Mouse (Mus musculus) T-helper 1 cell (primary cell): ENCODE results near the gene Slc35c2.

ENCODE experiments used
- in situ Hi-C: fragments of 300-600 bp; cut with MboI, MseI; formaldehyde crosslinking; loops from one replicate; pipeline ENCODE4 v1.15.1; 2025; ENCODE audit warnings: high pct_unique_total_duplicates

Slc35c2 gene

DNA sequence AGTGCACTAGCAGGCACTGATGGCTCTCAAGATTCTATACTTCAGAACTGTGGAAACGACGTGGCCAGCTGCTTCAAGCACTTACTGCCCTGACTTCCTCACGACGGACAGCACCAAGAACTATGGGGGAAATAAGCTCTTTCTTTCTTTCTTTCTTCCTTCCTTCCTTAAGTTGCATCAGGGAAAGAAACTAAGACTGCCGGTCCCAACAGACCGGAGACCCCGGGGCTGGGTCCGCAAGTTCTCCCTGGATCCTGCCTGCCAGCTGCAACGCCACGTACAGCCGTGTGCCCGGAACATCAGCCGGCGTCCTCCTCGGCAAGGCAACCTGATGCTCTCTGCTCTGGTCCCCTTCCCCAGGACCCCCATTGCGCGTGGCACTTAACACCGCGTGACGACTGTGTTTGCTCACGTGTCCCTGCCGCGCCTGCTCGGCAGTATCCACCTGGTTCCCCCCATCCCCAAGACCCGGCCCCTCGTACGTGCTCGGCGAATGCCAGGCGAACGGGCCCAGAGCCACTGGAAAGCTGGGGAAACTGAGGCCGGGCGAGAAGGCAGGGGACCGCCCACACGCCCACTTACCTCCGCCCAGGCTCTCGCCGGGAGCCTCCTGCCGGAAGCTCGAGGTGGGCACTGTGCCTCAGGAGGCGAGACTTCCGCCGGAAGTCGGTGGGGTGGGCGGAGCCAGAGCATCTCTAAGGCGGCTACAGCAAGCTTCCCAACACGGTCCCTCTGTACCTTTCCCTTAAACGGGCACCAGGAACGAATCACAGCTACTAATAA is at the start of gene Slc35c2:
Slc35c2 (minus strand) TSS at position 668 of the 783 bp plus-strand sequence.
- in situ Hi-C loops: loop anchor here (10.0 kb wide), 1 partner anchor 1877 kb away; no protein-coding TSS in a partner anchor

DNA sequence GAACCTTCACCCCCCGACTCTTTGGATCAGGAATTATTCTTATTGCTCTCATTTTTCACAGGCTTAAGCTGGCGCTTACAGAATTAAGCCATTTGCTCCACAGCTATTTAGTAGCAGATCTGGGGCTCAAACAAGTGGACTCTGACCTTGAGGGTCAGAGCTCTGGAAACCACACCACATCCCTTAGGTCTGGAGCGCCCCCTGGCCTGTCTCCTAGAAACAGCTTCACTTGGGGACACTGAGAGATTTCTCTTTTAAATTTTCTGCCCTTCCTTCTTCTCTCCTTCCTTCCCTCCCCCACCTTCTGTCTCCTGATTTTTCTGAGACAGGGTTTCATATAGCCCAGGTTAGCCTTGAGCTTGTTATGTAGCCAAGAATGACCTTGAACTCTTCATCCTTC is 49.5 kb upstream of the Slc35c2 start:
- in situ Hi-C loops: no loop called here

DNA sequence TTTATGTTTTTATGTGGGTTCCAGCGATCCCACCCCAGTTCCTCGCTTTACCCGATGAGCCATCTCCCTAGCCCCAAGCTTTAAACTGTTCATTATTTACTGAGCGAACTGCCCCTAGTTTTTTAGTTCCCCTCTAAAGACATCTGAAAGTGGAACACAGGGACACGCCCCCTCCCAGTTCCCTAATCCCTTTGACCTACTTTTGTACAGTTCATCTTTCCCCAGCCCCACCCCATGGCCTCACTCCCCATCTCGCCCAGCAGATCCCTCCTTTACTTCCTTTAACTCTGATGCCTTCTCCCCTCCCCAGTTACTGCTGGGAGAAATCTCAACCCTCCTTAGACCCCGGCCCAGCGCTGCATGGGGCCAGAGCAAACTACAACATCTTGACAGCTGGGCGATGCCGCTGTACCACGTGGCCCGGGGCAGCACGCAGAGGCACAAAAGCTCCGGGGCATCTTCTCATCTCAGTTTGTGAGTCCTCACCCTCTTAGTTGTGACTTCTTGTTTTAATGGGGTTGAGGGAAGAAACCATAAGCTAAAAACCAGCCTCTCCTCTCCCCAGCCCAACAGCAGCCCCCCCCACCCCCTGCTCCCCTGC is 45.0 kb upstream of the Slc35c2 start:
- in situ Hi-C loops: no loop called here

DNA sequence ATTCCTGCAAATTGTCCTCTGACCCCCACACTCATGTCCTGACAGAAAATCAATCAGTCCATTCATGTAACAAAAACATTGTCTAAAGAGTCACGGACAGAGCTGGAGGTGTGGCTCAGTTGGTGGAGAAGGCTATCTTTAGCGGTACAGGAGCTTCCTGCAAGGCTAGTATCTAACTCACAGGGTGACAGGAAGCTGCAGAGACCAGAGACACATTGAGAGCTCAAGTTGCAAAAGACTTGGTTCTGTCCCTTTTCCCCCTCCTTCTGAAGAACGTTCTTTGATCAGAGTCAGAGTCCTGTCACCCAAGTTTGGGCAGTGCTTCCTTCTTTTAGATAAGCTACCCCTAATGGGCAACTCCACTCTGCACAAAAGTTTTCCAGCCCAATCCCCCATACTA is 42.0 kb upstream of the Slc35c2 start:
- in situ Hi-C loops: no loop called here

DNA sequence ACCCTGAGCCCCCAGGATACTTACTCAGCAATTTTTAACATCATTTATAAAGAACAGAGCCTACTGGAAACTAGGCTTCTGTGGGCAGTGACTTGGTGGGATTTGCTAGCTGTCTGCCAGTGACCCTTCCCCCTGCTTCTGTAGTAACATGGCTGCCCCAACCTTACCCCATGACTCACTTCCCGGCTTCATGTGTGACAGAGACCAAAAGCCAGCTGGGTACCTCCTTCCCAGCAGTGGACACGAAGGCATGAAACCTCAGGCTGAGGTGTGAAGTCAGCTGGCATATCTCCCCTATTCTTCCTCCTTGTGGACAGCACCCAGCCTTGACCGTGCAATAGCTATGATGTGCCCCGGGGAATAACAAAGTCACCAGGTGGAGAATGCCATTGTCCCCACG is 41.1 kb upstream of the Slc35c2 start:
- in situ Hi-C loops: no loop called here

DNA sequence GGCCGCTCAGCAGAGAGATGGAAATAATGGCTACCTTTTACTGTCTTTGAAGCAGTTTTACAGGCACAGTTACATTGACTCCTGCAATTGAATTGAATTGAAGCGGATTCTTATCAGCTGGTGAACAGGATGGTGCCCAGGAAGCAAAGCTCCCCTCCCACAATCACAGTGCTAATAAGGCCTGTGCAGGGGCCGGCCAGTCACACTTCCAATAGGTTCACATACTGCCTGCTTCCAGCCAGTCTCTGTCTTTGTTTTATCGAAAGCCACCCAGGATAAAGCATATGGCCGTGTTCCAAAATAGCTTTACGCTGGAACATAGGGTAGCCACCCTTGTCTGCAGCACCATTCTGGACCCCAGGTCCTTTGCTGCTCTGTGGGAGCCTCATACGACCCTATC is 39.7 kb upstream of the Slc35c2 start:
- in situ Hi-C loops: no loop called here

DNA sequence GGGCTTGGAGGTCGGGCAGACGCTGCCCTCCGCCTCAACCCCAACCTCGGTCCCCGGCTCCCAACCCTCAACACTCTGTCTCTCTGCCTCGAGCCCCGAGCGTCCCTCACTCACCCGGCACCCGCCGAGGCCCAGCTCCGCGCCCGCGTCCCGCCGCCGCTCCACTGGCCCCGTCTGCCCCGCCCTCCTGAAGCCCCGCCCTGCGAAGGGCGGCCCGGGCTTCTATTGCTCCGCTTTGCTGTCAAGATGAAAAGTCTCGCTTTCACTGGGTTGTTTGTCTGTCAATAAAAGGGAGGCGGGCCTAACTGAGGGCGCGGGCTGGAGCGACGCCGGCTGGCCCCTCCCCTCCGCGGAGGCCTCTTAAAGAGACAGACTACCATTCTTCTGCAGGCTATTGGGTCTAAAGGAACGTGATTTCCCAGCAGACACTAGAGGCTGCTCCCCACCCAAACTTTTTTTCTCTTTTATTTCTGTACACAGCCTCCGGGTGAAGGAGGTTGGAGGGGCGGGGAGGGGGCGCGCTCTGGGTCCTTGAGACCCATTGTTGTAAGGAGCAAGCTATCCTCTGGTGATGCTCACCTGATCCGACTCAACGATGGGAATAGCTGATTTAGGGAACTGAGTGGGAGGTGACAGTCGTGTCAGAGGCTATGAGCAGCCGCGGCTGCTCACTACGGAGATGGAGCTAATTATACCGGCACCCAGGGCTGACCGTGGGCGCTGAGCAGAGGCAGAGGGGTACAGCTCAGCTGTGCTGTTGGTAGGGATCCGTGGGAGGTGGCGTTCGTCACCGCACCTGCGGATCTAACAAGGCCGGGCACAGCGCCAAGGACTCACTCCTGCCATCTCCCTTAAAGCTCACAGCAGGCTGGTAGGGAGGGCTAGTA is 38.9 kb upstream of the Slc35c2 start, which contains the start of gene Elmo2:
Elmo2 (minus strand) TSS at position 176 of the 887 bp plus-strand sequence.
- in situ Hi-C loops: no loop called here

DNA sequence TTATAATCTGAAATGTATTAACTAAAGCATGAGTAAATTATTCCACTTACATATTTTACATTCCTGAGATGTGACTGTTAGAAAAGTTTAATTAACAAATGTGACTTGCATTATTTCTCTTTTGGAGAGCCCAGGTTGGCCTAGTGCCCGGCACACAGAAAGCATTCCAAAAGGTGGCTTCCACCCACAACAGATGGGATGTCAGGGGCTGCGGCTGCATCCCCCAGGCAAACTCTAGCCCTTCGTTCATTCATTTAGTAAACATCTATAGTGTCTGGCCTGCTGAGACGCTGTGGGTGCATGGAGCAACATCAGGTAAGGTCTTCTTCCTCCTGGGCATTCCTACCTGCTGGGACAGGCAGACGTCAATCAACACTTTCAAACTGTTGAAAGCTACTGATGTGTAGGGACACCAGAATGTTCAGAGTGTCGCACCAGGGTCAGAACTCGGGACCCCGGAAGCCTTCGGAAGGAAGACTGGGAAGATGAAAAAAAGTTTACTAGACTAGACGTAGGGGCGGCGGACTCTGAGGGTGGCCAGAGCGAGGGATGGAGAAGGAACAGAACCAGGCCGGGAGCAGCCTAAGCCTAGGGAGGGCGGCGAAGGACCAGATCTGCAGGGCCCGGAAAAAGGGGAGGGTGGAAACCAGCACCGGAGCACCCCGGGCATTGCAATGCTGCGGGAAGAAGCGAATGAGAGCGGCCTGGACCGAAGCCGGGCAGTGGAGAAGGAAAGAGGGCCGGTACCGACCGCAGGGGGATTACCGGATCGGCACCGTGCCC is 38.0 kb upstream of the Slc35c2 start:
- in situ Hi-C loops: no loop called here

DNA sequence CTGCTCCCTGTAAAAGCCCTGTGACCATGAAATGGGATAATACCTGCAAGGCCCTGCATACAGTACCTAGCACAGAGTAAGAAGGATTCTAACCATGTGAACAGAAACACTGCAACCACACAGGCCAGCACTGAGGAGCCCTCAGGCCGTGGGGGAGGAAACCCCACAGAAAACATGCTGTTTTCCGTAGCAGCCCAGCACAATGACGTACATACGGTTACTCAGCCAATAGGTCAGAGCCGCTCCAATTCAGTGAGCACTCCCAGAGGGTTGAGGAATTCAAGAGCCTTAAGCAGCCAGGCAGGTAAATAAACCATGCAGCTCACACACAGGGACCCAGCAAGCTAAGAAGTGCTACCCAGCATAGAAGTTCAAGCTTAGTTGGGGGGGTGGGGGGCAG is 36.3 kb upstream of the Slc35c2 start:
- in situ Hi-C loops: loop anchor here (5.0 kb wide), 1 partner anchor 1233 kb away; no protein-coding TSS in a partner anchor

DNA sequence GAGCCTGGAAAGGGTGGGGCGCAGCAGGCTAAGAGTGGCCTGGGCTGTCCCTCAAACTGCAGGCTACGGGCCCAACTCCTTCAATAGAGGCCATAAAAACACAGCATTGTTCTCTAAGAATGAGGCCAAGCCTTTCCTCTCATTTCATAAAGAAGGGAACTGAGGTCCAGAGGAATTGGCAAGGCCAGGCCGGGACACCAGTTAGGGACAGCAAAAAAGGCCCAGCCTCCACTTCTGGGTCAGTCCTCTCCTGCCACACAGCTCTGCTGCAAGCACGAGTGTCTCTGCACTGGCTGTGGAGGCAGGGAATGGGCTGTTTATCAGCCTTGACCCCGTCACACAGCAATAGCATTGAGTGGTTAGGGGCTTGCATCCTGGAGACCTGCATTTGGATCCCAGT is 35.8 kb upstream of the Slc35c2 start:
- in situ Hi-C loops: loop anchor here (5.0 kb wide), 1 partner anchor 1234 kb away; no protein-coding TSS in a partner anchor

DNA sequence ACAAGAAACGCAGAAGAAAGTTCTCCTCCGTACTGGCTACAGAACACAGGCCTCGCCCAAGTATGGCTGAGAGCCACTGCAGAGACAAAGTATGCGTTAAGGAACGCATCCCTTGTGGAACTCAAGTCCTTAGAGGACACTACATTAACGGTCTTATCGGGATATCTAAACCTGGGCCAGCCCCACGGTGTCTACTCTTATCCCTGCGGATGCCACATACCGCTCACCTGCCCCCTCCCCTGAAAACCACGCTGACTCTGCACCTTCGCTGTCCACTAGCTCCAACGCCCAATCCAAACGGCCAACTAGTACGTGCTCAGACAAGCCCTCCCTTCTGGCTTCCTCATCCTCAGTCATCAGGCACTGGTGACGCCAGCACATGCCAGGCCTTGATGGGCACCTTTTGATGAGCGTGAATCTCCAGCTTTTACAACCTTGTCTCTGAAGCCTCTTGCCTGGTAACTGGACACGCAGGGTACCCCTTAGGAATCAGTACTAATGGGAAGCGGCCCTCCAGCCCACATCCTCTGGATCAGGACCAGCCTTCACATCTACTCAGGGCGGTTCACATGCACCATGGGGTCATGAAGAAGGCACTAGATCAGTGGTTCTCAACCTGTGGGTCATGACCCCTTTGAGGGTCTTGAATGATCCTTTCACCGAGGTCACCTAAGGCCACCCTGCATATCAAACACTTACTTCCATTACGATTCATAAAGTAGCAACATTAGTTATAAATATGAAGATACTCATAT is 34.5 kb upstream of the Slc35c2 start:
- in situ Hi-C loops: loop anchor here (5.0 kb wide), 1 partner anchor 1235 kb away; no protein-coding TSS in a partner anchor

DNA sequence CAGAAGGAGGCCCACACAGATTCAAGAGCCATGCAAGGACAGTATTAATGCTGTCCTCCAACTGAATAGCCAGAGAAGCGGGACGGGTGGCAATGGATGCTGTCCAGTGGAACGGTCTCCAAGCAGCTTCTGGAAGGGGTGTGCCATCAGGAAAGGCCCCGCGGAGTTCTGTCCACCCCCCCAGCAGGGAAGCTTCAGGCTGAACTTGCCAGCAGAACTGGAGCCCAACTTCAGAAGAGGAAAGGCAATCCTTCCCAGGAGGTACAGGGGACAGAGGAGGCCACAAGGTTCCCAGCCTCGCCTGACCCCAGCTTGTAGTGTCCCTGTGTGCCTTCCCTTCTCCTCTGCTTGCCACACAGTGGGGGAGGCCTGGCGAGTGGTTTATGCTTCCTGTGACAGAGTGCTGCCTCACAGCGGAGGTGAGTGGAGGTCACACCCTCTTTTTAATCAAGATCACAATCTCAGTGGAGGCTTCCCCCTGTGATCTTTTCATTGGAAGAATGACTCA is 33.8 kb upstream of the Slc35c2 start:
- in situ Hi-C loops: loop anchor here (5.0 kb wide), 1 partner anchor 1236 kb away; no protein-coding TSS in a partner anchor

DNA sequence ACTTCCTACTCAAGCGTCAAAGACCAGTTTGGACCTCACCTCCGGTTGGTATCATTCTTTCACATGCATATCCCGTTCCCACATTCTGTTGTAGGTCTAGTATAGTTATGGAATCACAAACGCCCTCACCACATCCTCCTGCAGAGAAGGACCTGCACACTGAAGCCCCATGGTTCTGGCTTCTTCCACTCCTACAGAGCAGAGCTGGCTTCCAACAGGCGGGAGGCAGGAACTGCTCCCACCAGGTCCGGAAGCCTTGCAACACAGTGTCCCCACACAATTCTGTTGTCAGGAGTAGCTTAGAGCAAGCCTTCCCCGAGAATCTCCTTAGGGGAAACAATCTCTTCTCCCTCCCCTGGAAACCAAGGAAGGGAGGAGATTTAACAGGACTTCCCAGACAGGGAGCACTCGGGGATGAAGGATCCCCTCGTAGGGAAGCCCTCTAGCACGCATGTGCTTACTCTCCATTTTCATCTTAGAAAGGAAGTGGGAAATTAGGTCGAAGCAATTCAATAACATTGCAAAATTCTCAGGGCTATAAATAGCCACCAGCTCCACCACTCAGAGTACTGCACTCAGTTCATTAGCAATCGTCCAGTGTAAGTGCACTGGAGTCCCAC is 33.0 kb upstream of the Slc35c2 start:
- in situ Hi-C loops: loop anchor here (5.0 kb wide), 1 partner anchor 1237 kb away; no protein-coding TSS in a partner anchor

DNA sequence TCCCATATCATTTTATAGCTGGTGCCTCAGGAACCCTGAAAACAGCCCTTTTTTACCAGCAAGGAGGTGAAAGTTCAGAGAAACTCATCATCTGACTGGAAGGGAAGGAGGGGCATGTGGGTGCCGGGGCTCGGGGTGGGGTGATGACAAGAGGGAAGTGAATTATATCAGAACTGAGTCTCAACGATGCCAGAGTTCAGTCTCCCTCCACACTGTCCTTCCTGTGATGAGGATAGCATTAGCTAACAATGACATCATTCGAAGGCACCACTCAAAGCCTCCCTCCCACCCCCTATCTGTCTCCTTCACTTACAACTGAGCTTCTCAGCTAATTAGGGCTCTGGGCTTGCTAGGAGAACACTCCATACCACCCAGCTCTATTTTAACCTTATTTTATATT is 31.8 kb upstream of the Slc35c2 start:
- in situ Hi-C loops: no loop called here

DNA sequence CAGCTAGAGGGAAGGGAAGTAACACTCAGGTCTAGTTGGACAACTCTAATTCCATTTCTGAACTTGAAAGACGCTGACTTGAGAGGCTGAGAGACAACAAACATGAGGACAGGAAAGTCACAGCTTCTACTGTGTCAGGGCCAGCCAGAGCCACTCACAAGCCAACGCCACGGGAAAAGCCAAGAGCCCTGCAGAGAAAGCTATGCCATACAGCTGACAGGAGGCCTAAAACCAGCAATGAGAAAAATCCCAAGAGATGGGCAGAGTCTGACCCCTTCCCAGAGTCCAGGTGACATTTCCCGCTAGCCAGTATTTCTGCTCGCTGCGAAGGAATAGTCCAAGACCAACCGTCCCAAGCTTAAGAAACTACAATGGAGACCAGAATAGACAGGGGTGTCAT is 31.3 kb upstream of the Slc35c2 start:
- in situ Hi-C loops: no loop called here

DNA sequence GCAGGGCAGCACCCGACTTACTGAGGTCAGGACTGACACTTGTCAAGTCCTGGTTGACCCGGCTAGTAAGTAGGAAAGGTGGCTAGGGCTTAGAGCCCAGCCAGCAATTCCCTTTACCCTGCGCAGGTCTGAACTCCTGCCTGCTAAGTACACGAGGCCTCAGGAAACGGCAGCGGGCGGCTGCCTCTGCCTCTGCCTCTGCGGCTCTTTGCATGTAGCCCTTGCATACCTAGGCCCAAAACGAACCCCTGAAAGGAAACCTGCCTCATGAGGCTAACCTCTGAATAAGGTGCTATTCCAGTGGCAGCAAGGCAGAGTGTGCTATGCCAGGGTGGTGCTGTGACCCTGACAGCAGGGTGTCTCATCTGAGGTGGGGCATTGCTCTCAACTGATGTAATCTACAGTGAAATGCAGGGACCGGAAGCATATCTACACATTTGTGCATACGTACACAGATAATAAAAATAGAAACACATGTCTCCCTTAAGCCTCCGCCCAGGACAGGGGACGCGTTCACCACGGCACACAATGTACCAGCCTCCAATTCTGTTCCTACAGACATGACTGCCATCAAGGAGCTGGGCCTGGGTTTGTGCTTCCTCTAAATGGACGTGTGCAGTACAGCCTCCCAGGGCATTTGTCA is 30.1 kb upstream of the Slc35c2 start:
- in situ Hi-C loops: no loop called here

DNA sequence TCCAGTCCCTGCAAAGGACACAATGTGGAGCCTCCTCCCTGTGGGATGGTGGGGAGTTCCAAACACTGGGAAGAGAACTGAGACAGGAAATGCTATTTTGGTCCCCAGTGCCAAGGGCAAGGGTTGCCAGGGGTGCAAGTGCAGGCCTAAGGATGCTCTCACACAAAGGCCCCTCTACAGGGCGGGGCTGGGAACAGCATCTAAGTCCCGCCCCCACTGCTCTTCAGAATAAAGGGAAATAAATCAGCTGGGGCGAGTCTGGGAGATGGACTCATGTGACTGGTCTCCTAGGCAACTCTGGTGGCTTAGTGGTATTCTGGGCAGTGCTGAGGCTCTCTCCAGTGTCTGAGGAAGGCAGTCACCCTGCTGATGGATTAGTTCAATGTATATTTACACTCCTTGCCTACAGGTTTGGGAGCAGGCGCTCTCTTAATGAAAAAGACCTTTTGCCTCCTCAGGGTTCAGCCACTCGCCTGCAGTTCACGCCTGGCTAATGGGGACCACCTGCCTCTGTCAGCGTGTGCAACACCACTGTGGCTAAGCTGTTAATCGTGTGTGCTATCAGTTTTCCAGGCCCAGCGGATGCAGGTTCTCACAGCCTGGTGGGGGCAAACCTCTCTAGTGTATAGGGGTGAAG is 29.3 kb upstream of the Slc35c2 start:
- in situ Hi-C loops: no loop called here

DNA sequence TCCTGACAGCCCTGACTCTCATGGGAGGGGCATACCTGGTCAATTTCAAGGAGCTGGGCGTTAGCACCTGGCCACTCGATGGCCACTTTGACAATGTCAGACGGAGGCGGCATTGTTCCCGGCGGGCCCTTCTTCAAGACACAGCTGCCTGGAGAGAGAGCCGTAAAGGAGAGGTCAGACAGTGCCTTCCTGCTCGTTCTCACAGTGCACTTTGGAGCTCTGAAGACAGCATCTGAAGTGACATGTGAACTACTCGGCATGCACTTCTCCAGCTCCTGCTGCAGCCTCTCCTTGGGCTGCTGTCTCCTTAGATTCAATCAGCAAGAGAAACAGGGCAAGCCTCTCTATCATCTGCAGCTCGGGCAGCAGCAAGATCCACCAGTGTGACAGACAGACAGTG is 28.5 kb upstream of the Slc35c2 start:
- in situ Hi-C loops: no loop called here

DNA sequence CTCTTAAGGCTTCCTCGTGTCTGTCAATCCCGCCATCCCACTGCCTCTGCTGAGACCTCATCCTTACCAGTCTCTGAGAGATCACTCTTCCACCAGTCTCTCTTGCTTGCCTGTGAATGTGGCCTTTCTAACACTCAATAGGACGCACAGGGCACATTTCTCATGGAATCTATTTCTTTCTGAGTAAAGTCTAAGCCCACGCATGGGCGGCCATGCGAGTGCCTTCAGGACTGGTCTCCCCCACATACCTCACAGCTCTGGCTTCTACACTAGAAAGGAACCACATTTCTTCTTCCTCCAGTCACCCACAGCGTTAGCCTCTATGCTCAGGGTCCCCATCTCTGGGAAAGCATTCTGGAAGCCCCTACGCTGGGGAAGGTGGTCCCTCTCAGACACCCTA is 26.5 kb upstream of the Slc35c2 start:
- in situ Hi-C loops: no loop called here
